Mouse (Mus musculus) myocyte (in vitro differentiated cells): ENCODE data around the gene Ecsit. TPM values are rescaled to one million over a fixed set of nuclear protein-coding genes. Genes with fewer than 3 reads are reported as not detected.

Experiments
- H3K27me3 ChIP-seq: one replicate; pipeline ENCODE4 v1.6.1; 2011; ENCODE audit not compliant: control insufficient read depth, insufficient read depth, insufficient read length
- H3K36me3 ChIP-seq: one replicate; pipeline ENCODE4 v1.6.1; 2011; ENCODE audit not compliant: control insufficient read depth, insufficient read depth
- H3K4me2 ChIP-seq: one replicate; pipeline ENCODE4 v1.6.1; 2011; ENCODE audit warnings: low read depth, control low read depth
- H3K4me3 ChIP-seq: one replicate; pipeline ENCODE4 v1.5.1; 2011; ENCODE audit warnings: mild to moderate bottlenecking, control low read depth, moderate library complexity
- H3K79me2 ChIP-seq: one replicate; pipeline ENCODE4 v1.6.1; 2011; ENCODE audit not compliant: control insufficient read depth, insufficient read depth
- H3ac ChIP-seq: one replicate; pipeline ENCODE4 v1.6.1; 2011; ENCODE audit not compliant: control insufficient read depth, insufficient read length
- CEBPB ChIP-seq: IDR thresholded peaks from 2 replicates; pipeline ENCODE4 v1.6.1; 2011; ENCODE audit warnings: mild to moderate bottlenecking, moderate library complexity; ENCODE audit not compliant: poor library complexity, insufficient read depth, severe bottlenecking
- E2F4 ChIP-seq: IDR thresholded peaks from one replicate; pipeline ENCODE4 v1.6.1; 2011; ENCODE audit warnings: mild to moderate bottlenecking, control low read depth, moderate library complexity; ENCODE audit not compliant: insufficient read depth
- MAX ChIP-seq: IDR thresholded peaks from one replicate; pipeline ENCODE4 v1.6.1; 2011; ENCODE audit warnings: low read depth, mild to moderate bottlenecking, control low read depth
- MYOD1 ChIP-seq, 3 experiments: IDR thresholded peaks; one replicate each; pipeline ENCODE4 v1.6.1; 2011; ENCODE audit warnings: control low read depth in 2 of 3, low read depth in 2 of 3, mild to moderate bottlenecking in 2 of 3, moderate library complexity in 1 of 3; ENCODE audit not compliant: insufficient read length in 2 of 3, control insufficient read depth in 1 of 3
- MYOG ChIP-seq, 3 experiments: IDR thresholded peaks; one replicate each; pipeline ENCODE4 v1.6.1; 2011; ENCODE audit warnings: control low read depth in 2 of 3, low read depth in 2 of 3, mild to moderate bottlenecking in 2 of 3; ENCODE audit not compliant: insufficient read length in 2 of 3, control insufficient read depth in 1 of 3, insufficient read depth in 1 of 3
- POLR2A ChIP-seq: IDR thresholded peaks from one replicate; pipeline ENCODE4 v1.6.1; 2011; ENCODE audit warnings: low read depth, mild to moderate bottlenecking, control low read depth, moderate library complexity; ENCODE audit not compliant: insufficient read length
- POLR2AphosphoS2 ChIP-seq: IDR thresholded peaks from one replicate; pipeline ENCODE4 v1.6.1; 2011; ENCODE audit warnings: low read depth, control low read depth; ENCODE audit not compliant: insufficient read length
- REST ChIP-seq: IDR thresholded peaks from one replicate; pipeline ENCODE4 v1.6.1; 2011; ENCODE audit warnings: mild to moderate bottlenecking, control low read depth, moderate library complexity; ENCODE audit not compliant: insufficient read depth, insufficient read length
- SRF ChIP-seq: IDR thresholded peaks from one replicate; pipeline ENCODE4 v1.6.1; 2011; ENCODE audit warnings: low read depth; ENCODE audit not compliant: control insufficient read depth, insufficient read length
- TCF12 ChIP-seq: IDR thresholded peaks from one replicate; pipeline ENCODE4 v1.6.1; 2011; ENCODE audit warnings: mild to moderate bottlenecking, control low read depth; ENCODE audit not compliant: poor library complexity, insufficient read depth, severe bottlenecking
- TCF3 ChIP-seq: IDR thresholded peaks from one replicate; pipeline ENCODE4 v1.6.1; 2011; ENCODE audit warnings: low read depth, control low read depth; ENCODE audit not compliant: insufficient read length
- USF1 ChIP-seq: IDR thresholded peaks from one replicate; pipeline ENCODE4 v1.6.1; 2011; ENCODE audit warnings: low read depth, mild to moderate bottlenecking, control low read depth, moderate library complexity
- polyA plus RNA-seq: library from polyadenylated mRNA; unstranded; fragments of >200 nt; fragmentation: generic; extraction: Trizol; gene quantifications from one replicate; pipeline ENCODE4 v1.2.1, GENCODE M21; 2012; ENCODE audit warnings: missing spikeins

Gene Ecsit
- polyA plus RNA-seq, 1 experiment = 37.0 TPM

GRCm38 (mm10) chr9:22108194-22108593 is 23.0 kb upstream of the Ecsit start:
- no peak overlapping the region for H3K4me3 ChIP-seq
- H3K79me2 ChIP-seq = no peaks in the 10 kb centered on the region
- H3ac ChIP-seq = no peak overlapping the region
- no peaks in the 10 kb centered on the region for H3K27me3 ChIP-seq
- H3K4me2 ChIP-seq = no peak overlapping the region
- H3K36me3 ChIP-seq = peaks cover 3% of the 10 kb centered on the region
- no peak for TF ChIP-seq TCF12
- no peak for TF ChIP-seq MAX
- TF ChIP-seq CEBPB = no peak
- TF ChIP-seq USF1 = no peak
- TF ChIP-seq MYOD1 (IDR thresholded peaks at IDR 0.05; ENCODE audit: control insufficient read depth in 1 of 3, insufficient read length in 2 of 3, low read depth in 2 of 3) = no peak
- no peak for TF ChIP-seq E2F4
- TF ChIP-seq MYOG (IDR thresholded peaks at IDR 0.05; ENCODE audit: control insufficient read depth in 1 of 3, insufficient read depth in 1 of 3, insufficient read length in 2 of 3, low read depth in 2 of 3) = no peak
- TF ChIP-seq TCF3 = no peak
- no peak for TF ChIP-seq POLR2A

- no peaks in the 10 kb centered on the region for H3K36me3 ChIP-seq
- H3K4me2 ChIP-seq = peak overlapping the region; percentile 45
- H3K27me3 ChIP-seq = no peaks in the 10 kb centered on the region
- TF ChIP-seq POLR2A (no peak), SRF (peak; percentile 57), TCF12 (no peak), USF1 (no peak), E2F4 (no peak), REST (no peak), MYOG (IDR thresholded peaks at IDR 0.05; ENCODE audit: control insufficient read depth in 1 of 3, insufficient read depth in 1 of 3, insufficient read length in 2 of 3, low read depth in 2 of 3) (no peak)
- H3K79me2 ChIP-seq = no peaks in the 10 kb centered on the region
- no peak overlapping the region for H3K4me3 ChIP-seq
- no peak overlapping the region for H3ac ChIP-seq
These were observed 14.7 kb upstream of the Ecsit start for GRCm38 (mm10) chr9:22099922-22100321.

GRCm38 (mm10) chr9:22098993-22099696 is 13.9 kb upstream of the Ecsit start, which contains the start of gene Cnn1:
Gene Cnn1, plus strand, starts transcription at chr9:22099216.
- Histone ChIP-seq H3ac (no peak within 1 kb of the TSS), H3K36me3 (no peaks in the 10 kb centered on the region), H3K4me2 (peak within 1 kb of the TSS; percentile 45), H3K4me3 (no peak within 1 kb of the TSS), H3K27me3 (no peaks in the 10 kb centered on the region), H3K79me2 (no peaks in the 10 kb centered on the region)
- TF ChIP-seq SRF (no peak), TCF12 (no peak), MYOD1 (IDR thresholded peaks at IDR 0.05; ENCODE audit: control insufficient read depth in 1 of 3, insufficient read length in 2 of 3, low read depth in 2 of 3) (no peak), POLR2AphosphoS2 (no peak), TCF3 (no peak), USF1 (no peak), MAX (no peak), CEBPB (no peak), POLR2A (no peak), REST (no peak), E2F4 (no peak), MYOG (IDR thresholded peaks at IDR 0.05; ENCODE audit: control insufficient read depth in 1 of 3, insufficient read depth in 1 of 3, insufficient read length in 2 of 3, low read depth in 2 of 3) (no peak)

- H3ac ChIP-seq = no peak overlapping the region
- no peaks in the 10 kb centered on the region for H3K36me3 ChIP-seq
- peak overlapping the region; percentile 3 for H3K4me3 ChIP-seq
- H3K79me2 ChIP-seq = no peaks in the 10 kb centered on the region
- H3K27me3 ChIP-seq = no peaks in the 10 kb centered on the region
- TF ChIP-seq REST = no peak
- no peak for TF ChIP-seq POLR2AphosphoS2
- peak; percentile 47 for TF ChIP-seq SRF
- H3K4me2 ChIP-seq = peak overlapping the region; percentile 59
These were observed 10.6 kb upstream of the Ecsit start for GRCm38 (mm10) chr9:22095854-22096307.

GRCm38 (mm10) chr9:22092746-22093145 is 7.5 kb upstream of the Ecsit start:
- Histone ChIP-seq H3K79me2 (no peaks in the 10 kb centered on the region), H3K4me3 (no peak overlapping the region), H3K4me2 (no peak overlapping the region), H3K27me3 (no peaks in the 10 kb centered on the region), H3ac (no peak overlapping the region), H3K36me3 (no peaks in the 10 kb centered on the region)
- no peak for TF ChIP-seq TCF3
- no peak for TF ChIP-seq E2F4
- no peak for TF ChIP-seq POLR2A
- no peak for TF ChIP-seq MYOG (IDR thresholded peaks at IDR 0.05; ENCODE audit: control insufficient read depth in 1 of 3, insufficient read depth in 1 of 3, insufficient read length in 2 of 3, low read depth in 2 of 3)
- no peak for TF ChIP-seq REST
- TF ChIP-seq MYOD1 (IDR thresholded peaks at IDR 0.05; ENCODE audit: control insufficient read depth in 1 of 3, insufficient read length in 2 of 3, low read depth in 2 of 3) = no peak
- TF ChIP-seq CEBPB = no peak
- no peak for TF ChIP-seq MAX
